Mouse (Mus musculus): ENCODE measurements around the gene Psmd9. TPM values are rescaled to one million over a fixed set of nuclear protein-coding genes. Genes with fewer than 3 reads are reported as not detected.
A peak's percentile ranks its signal among the peaks of the same experiment; 100 is the strongest.

The Psmd9 gene
- polyA plus RNA-seq, 1 experiment from 2014 or later = 82.9 TPM

GRCm38 (mm10) chr5:123251390-123251789 lies 82.2 kb downstream of the Psmd9 start:
- Histone ChIP-seq H3K36me3 (peaks cover 8% of the 10 kb centered on the region), H3K9ac (replicated peaks) (no peak overlapping the region), H3K4me1 (peaks cover 12% of the 10 kb centered on the region), H3K27me3 (no peaks in the 10 kb centered on the region), H3K9me3 (no peaks in the 10 kb centered on the region), H3K4me2 (replicated peaks) (0 out of 2 replicates have a peak overlapping the region, but pooled peaks have one; percentile 62), H3K27ac (replicated peaks) (no peak overlapping the region), H3K4me3 (no peak overlapping the region)
- no peak; the same call in 1 of the 2 replicates for ATAC-seq (replicated peaks)
- WGBS = 77% methylated on average over 8 of the region's 8 CpGs

GRCm38 (mm10) chr5:123251834-123252233 lies 82.6 kb downstream of the Psmd9 start, which contains the start of gene Wdr66:
TSS of gene Wdr66 (plus strand) at chr5:123252102.
- WGBS = 3% methylated on average over 18 of the region's 18 CpGs
- H3K27ac ChIP-seq (replicated peaks) = no peak within 1 kb of the TSS
- H3K4me1 ChIP-seq = peaks cover 16% of the 10 kb centered on the region
- ATAC-seq (replicated peaks) = peak; percentile 93
- peaks cover 8% of the 10 kb centered on the region for H3K36me3 ChIP-seq
- no peaks in the 10 kb centered on the region for H3K9me3 ChIP-seq
- H3K9ac ChIP-seq (replicated peaks) = peak within 1 kb of the TSS; percentile 25; the same call in 1 of the 2 replicates
- H3K27me3 ChIP-seq = no peaks in the 10 kb centered on the region
- peak within 1 kb of the TSS; percentile 62 for H3K4me2 ChIP-seq (replicated peaks)
- peak within 1 kb of the TSS; percentile 38 for H3K4me3 ChIP-seq

GRCm38 (mm10) chr5:123256841-123257755 lies 87.9 kb downstream of the Psmd9 start:
- peak overlapping the region; percentile 87 for H3K27ac ChIP-seq (replicated peaks)
- H3K27me3 ChIP-seq = no peaks in the 10 kb centered on the region
- peak; percentile 60 for ATAC-seq (replicated peaks)
- no peak overlapping the region for H3K4me3 ChIP-seq
- no peaks in the 10 kb centered on the region for H3K9me3 ChIP-seq
- no peaks in the 10 kb centered on the region for H3K36me3 ChIP-seq
- H3K9ac ChIP-seq (replicated peaks) = no peak overlapping the region
- peaks cover 27% of the 10 kb centered on the region for H3K4me1 ChIP-seq
- WGBS = 21% methylated on average over 23 of the region's 23 CpGs
- H3K4me2 ChIP-seq (replicated peaks) = peak overlapping the region; percentile 22

DNA sequence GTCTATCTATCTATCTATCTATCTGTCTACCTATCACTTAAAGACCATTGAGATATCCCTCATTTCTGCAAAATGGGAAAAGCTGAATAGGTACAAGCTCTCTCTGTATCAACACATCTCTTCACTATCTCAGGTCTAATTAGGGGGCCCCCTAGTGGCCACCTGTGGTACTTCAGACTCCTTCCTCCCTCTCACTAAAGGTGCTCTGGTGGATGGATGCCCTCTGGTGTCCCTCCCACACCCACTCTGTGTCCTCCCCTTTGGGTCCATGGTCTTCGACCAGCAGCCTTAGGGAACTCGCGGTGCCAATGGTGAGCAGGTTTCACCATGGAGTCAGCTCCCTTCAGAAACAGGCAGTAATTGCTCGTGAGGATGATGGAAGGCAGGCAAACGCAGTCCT lies 89.8 kb downstream of the Psmd9 start:
- H3K9ac ChIP-seq (replicated peaks) = no peak overlapping the region

GRCm38 (mm10) chr5:123260698-123261097 lies 91.5 kb downstream of the Psmd9 start:
- Histone ChIP-seq H3K4me2 (replicated peaks) (no peak overlapping the region), H3K4me1 (peaks cover 21% of the 10 kb centered on the region), H3K36me3 (no peaks in the 10 kb centered on the region), H3K9ac (replicated peaks) (no peak overlapping the region), H3K4me3 (no peak overlapping the region), H3K27me3 (no peaks in the 10 kb centered on the region), H3K27ac (replicated peaks) (0 out of 2 replicates have a peak overlapping the region, but pooled peaks have one; percentile 5), H3K9me3 (no peaks in the 10 kb centered on the region)
- 77% methylated on average over 8 of the region's 8 CpGs for WGBS
- no peak for ATAC-seq (replicated peaks)

More for the DNA sequence above, 89.8 kb downstream of the Psmd9 start:
- no peak for ATAC-seq (replicated peaks)
- H3K36me3 ChIP-seq = no peaks in the 10 kb centered on the region
- H3K4me2 ChIP-seq (replicated peaks) = no peak overlapping the region
- H3K4me1 ChIP-seq = peaks cover 21% of the 10 kb centered on the region
- no peak overlapping the region for H3K4me3 ChIP-seq
- H3K27me3 ChIP-seq = no peaks in the 10 kb centered on the region
- no peak overlapping the region for H3K27ac ChIP-seq (replicated peaks)
- WGBS = 49% methylated on average over 5 of the region's 5 CpGs
- no peaks in the 10 kb centered on the region for H3K9me3 ChIP-seq

DNA sequence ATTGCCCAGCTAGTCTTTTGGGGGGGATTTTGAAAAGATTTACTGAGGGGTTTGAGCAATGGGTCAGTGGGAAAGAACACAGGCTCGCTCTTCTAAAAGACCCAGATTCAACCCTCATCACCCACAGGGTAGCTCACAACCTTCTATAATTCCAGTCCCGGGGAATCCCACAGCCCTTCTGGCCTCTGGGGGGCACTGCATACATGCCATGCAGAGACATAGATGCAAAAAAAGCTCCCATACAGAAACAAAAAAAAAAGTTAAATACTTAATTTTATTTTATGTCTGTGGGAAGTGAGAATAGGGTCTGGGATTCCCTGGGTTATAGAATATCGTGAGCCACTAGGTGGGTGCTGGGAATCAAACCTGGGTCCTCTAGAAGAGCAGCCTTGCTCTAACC lies 97.7 kb downstream of the Psmd9 start:
- H3K27me3 ChIP-seq = no peaks in the 10 kb centered on the region
- H3K36me3 ChIP-seq = no peaks in the 10 kb centered on the region
- H3K9ac ChIP-seq (replicated peaks) = no peak overlapping the region
- 87% methylated on average over 3 of the region's 3 CpGs for WGBS
- H3K27ac ChIP-seq (replicated peaks) = no peak overlapping the region
- no peaks in the 10 kb centered on the region for H3K9me3 ChIP-seq
- no peak for ATAC-seq (replicated peaks)
- no peaks in the 10 kb centered on the region for H3K4me1 ChIP-seq
- no peak overlapping the region for H3K4me3 ChIP-seq
- H3K4me2 ChIP-seq (replicated peaks) = no peak overlapping the region

GRCm38 (mm10) chr5:123268477-123269474 lies 99.6 kb downstream of the Psmd9 start:
- Histone ChIP-seq H3K36me3 (no peaks in the 10 kb centered on the region), H3K27ac (replicated peaks) (no peak overlapping the region), H3K4me3 (no peak overlapping the region), H3K4me2 (replicated peaks) (no peak overlapping the region), H3K9me3 (no peaks in the 10 kb centered on the region), H3K27me3 (no peaks in the 10 kb centered on the region), H3K9ac (replicated peaks) (no peak overlapping the region), H3K4me1 (peaks cover 14% of the 10 kb centered on the region)
- ATAC-seq (replicated peaks) = no peak
- WGBS = 84% methylated on average over 28 of the region's 28 CpGs

DNA sequence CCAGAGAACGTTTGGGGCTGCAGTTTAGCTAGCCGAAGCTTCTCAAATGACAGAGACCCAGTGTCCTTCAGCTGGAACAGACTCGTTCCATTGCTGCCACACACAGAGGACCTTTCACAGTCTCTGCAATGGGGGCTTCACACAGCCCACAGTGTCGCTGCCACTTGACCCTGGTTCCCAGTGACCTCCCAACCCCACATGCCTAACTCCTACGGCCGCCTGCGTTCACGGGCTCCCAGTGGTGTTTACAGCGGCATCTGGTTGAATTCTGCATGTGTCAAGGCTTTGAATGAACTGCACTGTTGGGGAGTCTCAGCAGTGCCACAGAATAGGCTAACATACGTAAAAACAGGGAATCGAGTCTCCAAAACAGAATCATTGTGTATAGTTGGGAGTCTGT lies 101.7 kb downstream of the Psmd9 start:
- Histone ChIP-seq H3K4me1 (peaks cover 36% of the 10 kb centered on the region), H3K27ac (replicated peaks) (no peak overlapping the region), H3K36me3 (no peaks in the 10 kb centered on the region), H3K9ac (replicated peaks) (no peak overlapping the region), H3K27me3 (no peaks in the 10 kb centered on the region), H3K4me3 (no peak overlapping the region), H3K9me3 (no peaks in the 10 kb centered on the region), H3K4me2 (replicated peaks) (no peak overlapping the region)
- 82% methylated on average over 11 of the region's 11 CpGs for WGBS
- no peak for ATAC-seq (replicated peaks)

GRCm38 (mm10) chr5:123272927-123273326 lies 103.7 kb downstream of the Psmd9 start:
- no peak overlapping the region for H3K4me3 ChIP-seq
- H3K9me3 ChIP-seq = no peaks in the 10 kb centered on the region
- ATAC-seq (replicated peaks) = peak; percentile 91

DNA sequence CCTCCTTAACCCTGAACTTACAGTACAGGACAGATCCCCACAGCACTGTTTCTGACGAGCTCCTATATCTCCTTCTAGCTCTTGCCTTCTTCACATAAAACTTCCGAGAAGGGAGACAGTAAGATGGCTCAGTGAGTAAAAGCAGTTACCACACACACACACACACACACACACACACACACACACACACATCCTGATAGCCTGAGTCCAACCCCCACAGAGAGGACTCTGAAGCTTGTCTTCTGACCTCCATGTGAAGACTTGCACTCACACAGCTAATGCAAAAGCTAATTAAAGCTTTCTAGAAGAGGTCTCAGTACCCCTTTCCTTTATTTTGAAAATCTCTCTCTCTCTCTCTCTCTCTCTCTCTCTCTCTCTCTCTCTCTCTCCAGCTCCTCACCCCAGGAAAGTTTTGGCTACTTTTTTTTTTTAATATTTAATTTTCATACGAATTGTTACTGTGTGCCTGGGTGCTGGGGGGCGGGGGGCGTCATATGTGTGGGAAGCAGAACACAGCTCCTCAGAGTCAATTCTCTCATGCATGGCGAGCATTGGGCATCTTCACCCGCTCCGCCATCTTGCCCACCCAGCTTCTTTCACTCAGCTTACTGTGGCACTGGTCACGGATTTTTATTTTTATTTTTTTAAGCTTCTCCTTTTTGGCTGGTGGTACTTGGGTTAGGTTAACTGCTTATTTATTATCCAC lies 107.6 kb downstream of the Psmd9 start:
- 58% methylated on average over 9 of the region's 9 CpGs for WGBS
- ATAC-seq (replicated peaks) = no peak; the same call in 1 of the 2 replicates
- H3K36me3 ChIP-seq = no peaks in the 10 kb centered on the region
- H3K27ac ChIP-seq (replicated peaks) = peak overlapping the region; percentile 74
- no peaks in the 10 kb centered on the region for H3K9me3 ChIP-seq
- H3K9ac ChIP-seq (replicated peaks) = no peak overlapping the region
- H3K27me3 ChIP-seq = no peaks in the 10 kb centered on the region
- no peak overlapping the region for H3K4me3 ChIP-seq
- peaks cover 59% of the 10 kb centered on the region for H3K4me1 ChIP-seq
- H3K4me2 ChIP-seq (replicated peaks) = no peak overlapping the region

More at GRCm38 (mm10) chr5:123272927-123273326, 103.7 kb downstream of the Psmd9 start:
- Histone ChIP-seq H3K4me2 (replicated peaks) (no peak overlapping the region), H3K27ac (replicated peaks) (peak overlapping the region; percentile 64), H3K36me3 (no peaks in the 10 kb centered on the region), H3K4me1 (peaks cover 53% of the 10 kb centered on the region), H3K27me3 (no peaks in the 10 kb centered on the region), H3K9ac (replicated peaks) (no peak overlapping the region)
- 30% methylated on average over 5 of the region's 5 CpGs for WGBS

DNA sequence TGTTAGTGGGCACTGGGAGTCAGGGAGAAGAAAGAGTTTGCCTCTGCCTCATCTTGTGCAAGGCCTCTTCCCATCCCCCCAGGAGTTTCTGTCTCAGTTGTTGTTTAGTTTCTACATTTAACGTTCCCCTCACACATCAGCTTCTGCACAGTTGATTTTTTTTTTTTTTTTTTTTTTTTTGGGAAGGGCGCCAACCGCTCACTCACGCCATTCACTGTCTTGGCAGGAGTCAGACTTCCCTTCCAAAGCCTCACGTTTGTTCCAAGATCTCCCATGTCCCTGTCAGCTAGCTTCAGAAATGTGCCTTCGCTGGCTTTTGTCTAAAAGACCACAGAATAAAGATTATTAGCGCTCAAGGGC lies 108.1 kb downstream of the Psmd9 start:
- ATAC-seq (replicated peaks) = peak; percentile 63
- WGBS = 10% methylated on average over 7 of the region's 7 CpGs
- no peak overlapping the region; the same call in 1 of the 2 replicates for H3K4me2 ChIP-seq (replicated peaks)

More for the DNA sequence above, 108.1 kb downstream of the Psmd9 start:
- Histone ChIP-seq H3K27ac (replicated peaks) (peak overlapping the region; percentile 74), H3K27me3 (no peaks in the 10 kb centered on the region), H3K4me1 (peaks cover 57% of the 10 kb centered on the region), H3K4me3 (no peak overlapping the region), H3K9me3 (no peaks in the 10 kb centered on the region), H3K9ac (replicated peaks) (no peak overlapping the region), H3K36me3 (no peaks in the 10 kb centered on the region)
